Mouse (Mus musculus): ENCODE measurements around the gene Dbx2. TPM values are rescaled to one million over a fixed set of nuclear protein-coding genes. Genes with fewer than 3 reads are reported as not detected.

Gene Dbx2
- total RNA-seq, 1 experiment, result 1.1 TPM

DNA sequence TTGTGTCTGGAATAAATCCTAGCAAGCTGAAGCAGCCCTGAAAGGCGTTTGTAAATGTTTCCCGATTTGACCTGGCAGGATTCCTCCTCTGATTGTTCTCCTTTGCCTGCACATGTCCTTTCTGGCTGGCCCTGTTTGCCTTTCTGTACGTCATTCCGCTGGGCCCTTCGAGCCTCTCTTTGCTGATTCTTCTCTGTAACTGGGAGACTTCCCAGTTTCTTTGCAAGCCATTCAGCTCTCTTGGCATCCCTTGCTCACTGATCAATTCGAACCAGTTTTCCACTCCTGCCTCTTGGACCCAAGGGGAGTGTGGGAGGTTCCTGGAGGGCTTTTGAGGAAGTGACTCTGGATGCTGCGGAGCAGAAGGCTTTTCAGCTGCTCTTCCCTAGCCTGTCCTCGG is 11.4 kb upstream of the Dbx2 start:
- H3K4me1 ChIP-seq (ENCODE audit: control insufficient read depth in 2 of 2, insufficient read depth in 2 of 2, low read length in 2 of 2, poor library complexity in 1 of 2), result no peaks in the 10 kb centered on the region; a peak in 1 of 4 replicates
- H3K4me3 ChIP-seq (ENCODE audit: insufficient read depth in 1 of 2, low read depth in 1 of 2, low read length in 2 of 2, poor library complexity in 1 of 2, severe bottlenecking in 1 of 2), result 0 out of 4 replicates have a peak overlapping the region, but pooled peaks of 1 of the 2 experiments have one; percentile 5
- H3K9ac ChIP-seq (ENCODE audit: insufficient read depth, low read depth, low read length, poor library complexity, severe bottlenecking), result no peak overlapping the region
- H3K36me3 ChIP-seq (ENCODE audit: control insufficient read depth, insufficient read depth, low read length, poor library complexity, severe bottlenecking), result no peaks in the 10 kb centered on the region
- no peak for DNase-seq (ENCODE audit: low read depth, low spot score)
- H3K27ac ChIP-seq (ENCODE audit: insufficient read depth, low read depth, low read length, poor library complexity, severe bottlenecking), result no peak overlapping the region
- in situ Hi-C loops (cut with MboI; ENCODE audit: low sequenced_read_pairs in 2 of 2, unreplicated experiment in 2 of 2), result no loop called here
- TF ChIP-seq ZNF384 (IDR thresholded peaks at IDR 0.05; ENCODE audit: low read depth, low read length) (no peak), ZC3H11A (IDR thresholded peaks at IDR 0.05; ENCODE audit: borderline replicate concordance, low read depth, low read length) (no peak), HCFC1 (IDR thresholded peaks at IDR 0.05; ENCODE audit: borderline replicate concordance, insufficient read depth, low read length) (no peak), CHD2 (IDR thresholded peaks at IDR 0.05; ENCODE audit: low read depth, low read length) (no peak), MAFK (IDR thresholded peaks at IDR 0.05; ENCODE audit: insufficient read depth, low read depth, low read length) (no peak)
- no peaks in the 10 kb centered on the region for H3K9me3 ChIP-seq (ENCODE audit: control insufficient read depth, insufficient read depth, low read depth, low read length)

DNA sequence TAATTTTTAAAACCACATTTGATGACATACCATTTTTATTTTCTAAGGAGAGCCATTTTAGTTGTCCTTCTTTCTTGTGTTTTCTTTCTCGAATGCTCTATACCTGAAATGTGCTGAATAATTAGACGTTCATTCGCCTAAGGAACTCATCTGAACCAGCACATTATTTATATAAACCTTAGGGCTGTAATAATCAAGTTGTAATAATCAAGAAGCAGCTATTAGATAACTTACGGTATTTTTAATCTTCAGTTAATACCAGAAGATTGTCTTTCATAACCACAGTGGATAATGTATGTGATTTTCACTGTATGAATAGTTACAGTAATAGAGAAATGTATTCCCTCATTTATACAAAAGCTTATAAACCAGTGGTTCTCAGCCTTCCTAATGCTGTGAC is 9.2 kb upstream of the Dbx2 start:
- TF ChIP-seq ZC3H11A (IDR thresholded peaks at IDR 0.05; ENCODE audit: borderline replicate concordance, low read depth, low read length), result no peak
- TF ChIP-seq ZNF384 (IDR thresholded peaks at IDR 0.05; ENCODE audit: low read depth, low read length), result no peak
- TF ChIP-seq CHD2 (IDR thresholded peaks at IDR 0.05; ENCODE audit: low read depth, low read length), result no peak
- no peak for TF ChIP-seq HCFC1 (IDR thresholded peaks at IDR 0.05; ENCODE audit: borderline replicate concordance, insufficient read depth, low read length)
- no peak for TF ChIP-seq MAFK (IDR thresholded peaks at IDR 0.05; ENCODE audit: insufficient read depth, low read depth, low read length)
- Histone ChIP-seq H3K4me1 (ENCODE audit: control insufficient read depth in 2 of 2, insufficient read depth in 2 of 2, low read length in 2 of 2, poor library complexity in 1 of 2) (no peaks in the 10 kb centered on the region; a peak in 1 of 4 replicates), H3K27ac (ENCODE audit: insufficient read depth, low read depth, low read length, poor library complexity, severe bottlenecking) (no peak overlapping the region), H3K36me3 (ENCODE audit: control insufficient read depth, insufficient read depth, low read length, poor library complexity, severe bottlenecking) (no peaks in the 10 kb centered on the region), H3K9ac (ENCODE audit: insufficient read depth, low read depth, low read length, poor library complexity, severe bottlenecking) (no peak overlapping the region), H3K4me3 (ENCODE audit: insufficient read depth in 1 of 2, low read depth in 1 of 2, low read length in 2 of 2, poor library complexity in 1 of 2, severe bottlenecking in 1 of 2) (no peak overlapping the region), H3K9me3 (ENCODE audit: control insufficient read depth, insufficient read depth, low read depth, low read length) (no peaks in the 10 kb centered on the region)
- in situ Hi-C loops (cut with MboI; ENCODE audit: low sequenced_read_pairs in 2 of 2, unreplicated experiment in 2 of 2), result no loop called here
- DNase-seq (ENCODE audit: low read depth, low spot score), result no peak

DNA sequence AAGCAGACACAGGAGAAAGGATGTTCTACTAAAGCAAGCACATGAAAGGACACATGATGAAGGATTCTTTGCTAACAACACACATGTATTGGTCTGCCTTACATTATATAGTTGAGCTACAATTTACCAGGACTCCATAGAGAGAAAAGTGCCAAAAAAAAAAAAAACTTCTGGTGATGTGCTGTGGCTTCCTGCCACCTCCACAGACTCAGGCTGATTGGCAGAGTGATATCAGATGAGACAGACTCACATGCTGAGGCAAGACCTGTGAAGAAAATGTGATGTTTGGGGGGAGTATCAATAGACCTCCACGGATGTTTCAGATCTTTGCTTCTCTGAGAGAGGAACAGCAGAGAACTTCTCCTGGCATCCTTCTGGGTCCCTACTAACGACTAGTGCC is 6.0 kb upstream of the Dbx2 start:
- H3K4me3 ChIP-seq (ENCODE audit: insufficient read depth in 1 of 2, low read depth in 1 of 2, low read length in 2 of 2, poor library complexity in 1 of 2, severe bottlenecking in 1 of 2), result no peak overlapping the region
- H3K27ac ChIP-seq (ENCODE audit: insufficient read depth, low read depth, low read length, poor library complexity, severe bottlenecking), result no peak overlapping the region
- H3K36me3 ChIP-seq (ENCODE audit: control insufficient read depth, insufficient read depth, low read length, poor library complexity, severe bottlenecking), result no peaks in the 10 kb centered on the region
- H3K9ac ChIP-seq (ENCODE audit: insufficient read depth, low read depth, low read length, poor library complexity, severe bottlenecking), result no peak overlapping the region
- H3K4me1 ChIP-seq (ENCODE audit: control insufficient read depth in 2 of 2, insufficient read depth in 2 of 2, low read length in 2 of 2, poor library complexity in 1 of 2), result no peaks in the 10 kb centered on the region; a peak in 1 of 4 replicates
- H3K9me3 ChIP-seq (ENCODE audit: control insufficient read depth, insufficient read depth, low read depth, low read length), result no peaks in the 10 kb centered on the region
- DNase-seq (ENCODE audit: low read depth, low spot score), result no peak
- no peak for TF ChIP-seq CHD2 (IDR thresholded peaks at IDR 0.05; ENCODE audit: low read depth, low read length)
- no peak for TF ChIP-seq HCFC1 (IDR thresholded peaks at IDR 0.05; ENCODE audit: borderline replicate concordance, insufficient read depth, low read length)
- TF ChIP-seq ZNF384 (IDR thresholded peaks at IDR 0.05; ENCODE audit: low read depth, low read length), result no peak
- TF ChIP-seq MAFK (IDR thresholded peaks at IDR 0.05; ENCODE audit: insufficient read depth, low read depth, low read length), result no peak
- in situ Hi-C loops (cut with MboI; ENCODE audit: low sequenced_read_pairs in 2 of 2, unreplicated experiment in 2 of 2), result no loop called here

DNA sequence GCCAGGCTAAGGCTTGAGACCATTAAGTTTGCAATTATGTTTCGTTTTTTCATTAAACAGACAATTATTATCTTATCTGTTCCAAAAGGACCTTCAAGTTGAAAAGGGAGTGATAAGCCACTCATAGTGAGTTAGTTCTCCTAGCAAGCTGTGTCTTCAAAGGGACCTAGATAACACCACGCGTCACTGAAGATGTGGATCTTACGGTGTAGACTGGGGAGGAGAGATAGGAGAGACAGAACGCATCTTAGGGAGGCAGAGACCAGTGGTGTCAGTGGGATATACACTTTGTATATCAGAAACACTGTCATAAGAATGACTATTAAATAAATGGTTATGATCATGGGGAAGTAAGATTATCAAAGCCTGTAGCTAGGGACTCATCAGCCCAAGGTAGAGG is 4.6 kb upstream of the Dbx2 start:
- Histone ChIP-seq H3K4me3 (ENCODE audit: insufficient read depth in 1 of 2, low read depth in 1 of 2, low read length in 2 of 2, poor library complexity in 1 of 2, severe bottlenecking in 1 of 2) (no peak overlapping the region), H3K36me3 (ENCODE audit: control insufficient read depth, insufficient read depth, low read length, poor library complexity, severe bottlenecking) (no peaks in the 10 kb centered on the region), H3K4me1 (ENCODE audit: control insufficient read depth in 2 of 2, insufficient read depth in 2 of 2, low read length in 2 of 2, poor library complexity in 1 of 2) (no peaks in the 10 kb centered on the region), H3K9me3 (ENCODE audit: control insufficient read depth, insufficient read depth, low read depth, low read length) (no peaks in the 10 kb centered on the region), H3K27ac (ENCODE audit: insufficient read depth, low read depth, low read length, poor library complexity, severe bottlenecking) (no peak overlapping the region), H3K9ac (ENCODE audit: insufficient read depth, low read depth, low read length, poor library complexity, severe bottlenecking) (no peak overlapping the region)
- TF ChIP-seq ZNF384 (IDR thresholded peaks at IDR 0.05; ENCODE audit: low read depth, low read length) (no peak), ZC3H11A (IDR thresholded peaks at IDR 0.05; ENCODE audit: borderline replicate concordance, low read depth, low read length) (no peak), HCFC1 (IDR thresholded peaks at IDR 0.05; ENCODE audit: borderline replicate concordance, insufficient read depth, low read length) (no peak), CHD2 (IDR thresholded peaks at IDR 0.05; ENCODE audit: low read depth, low read length) (no peak), MAFK (IDR thresholded peaks at IDR 0.05; ENCODE audit: insufficient read depth, low read depth, low read length) (no peak)
- DNase-seq (ENCODE audit: low read depth, low spot score), result no peak
- in situ Hi-C loops (cut with MboI; ENCODE audit: low sequenced_read_pairs in 2 of 2, unreplicated experiment in 2 of 2), result no loop called here
